Mouse (Mus musculus) thymus, postnatal 4 days (tissue): ENCODE measurements around the gene Prss58.

Experiments
- DNase-seq: peaks from one replicate; pipeline ENCODE4 v3.0.0; 2021

The Prss58 gene

DNA sequence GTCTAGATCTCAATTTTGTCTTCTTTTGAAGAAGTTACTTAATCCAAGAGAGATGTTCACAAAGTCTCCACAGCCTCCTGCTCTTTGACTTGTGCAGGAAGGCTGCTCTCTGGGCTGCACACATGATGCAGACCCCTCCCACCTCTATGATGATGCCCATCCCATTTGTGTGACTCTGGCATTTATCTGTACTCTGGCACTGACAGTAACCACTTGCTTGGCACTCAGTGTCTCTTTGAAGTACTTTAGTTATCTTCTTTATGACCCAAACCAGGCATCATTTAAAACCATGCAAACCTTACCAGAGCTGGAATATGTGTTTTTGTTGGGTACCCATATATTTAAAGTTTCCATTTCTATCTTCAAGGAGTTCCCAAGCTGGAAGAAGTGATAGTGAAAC lies at the start of gene Prss58:
Gene Prss58 (minus strand): TSS at position 101 of the 400 bp plus-strand sequence.
- DNase-seq: no peak

DNA sequence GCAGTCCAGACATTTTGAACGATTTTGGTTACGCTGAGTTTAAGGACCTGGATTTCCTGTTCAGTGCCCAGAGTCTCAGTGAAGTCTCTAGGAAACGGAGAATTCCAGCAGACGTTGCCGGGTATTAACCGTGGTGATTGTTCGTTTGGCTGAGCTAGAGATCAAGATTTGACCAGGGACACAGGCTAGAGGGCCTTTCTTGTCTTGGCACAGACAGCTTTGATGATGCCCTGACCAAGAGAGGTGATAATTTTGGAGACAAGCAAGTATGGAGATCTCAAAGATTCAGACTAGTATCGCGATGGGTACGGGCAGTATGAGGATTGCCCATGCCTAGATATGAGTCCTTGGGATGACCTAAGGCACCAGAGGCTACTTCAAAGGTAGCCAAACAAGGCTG lies 40.3 kb upstream of the Prss58 start, which contains the start of gene 1700074P13Rik:
Gene 1700074P13Rik (minus strand): TSS at position 101 of the 400 bp plus-strand sequence.
- no peak for DNase-seq

DNA sequence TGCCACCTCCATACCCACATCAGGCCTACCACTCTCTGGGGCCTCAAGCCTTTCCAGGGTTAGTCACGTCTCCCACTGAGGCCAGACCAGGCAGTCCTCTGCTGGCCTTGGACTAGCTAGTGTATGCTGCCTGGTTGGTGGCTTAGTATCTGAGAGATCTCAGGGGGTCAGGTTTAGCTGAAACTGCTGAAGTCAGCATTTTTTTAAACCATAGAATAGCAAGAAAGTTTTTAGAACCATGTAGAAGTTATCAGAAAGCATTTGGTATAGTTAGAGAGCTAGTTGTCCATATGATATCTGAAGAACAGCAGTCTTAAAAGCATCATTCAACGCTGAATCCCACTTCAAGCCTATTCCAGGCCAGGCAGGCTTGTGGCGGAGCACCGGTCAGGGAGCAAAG lies 19.8 kb upstream of the Prss58 start:
- DNase-seq: no peak

DNA sequence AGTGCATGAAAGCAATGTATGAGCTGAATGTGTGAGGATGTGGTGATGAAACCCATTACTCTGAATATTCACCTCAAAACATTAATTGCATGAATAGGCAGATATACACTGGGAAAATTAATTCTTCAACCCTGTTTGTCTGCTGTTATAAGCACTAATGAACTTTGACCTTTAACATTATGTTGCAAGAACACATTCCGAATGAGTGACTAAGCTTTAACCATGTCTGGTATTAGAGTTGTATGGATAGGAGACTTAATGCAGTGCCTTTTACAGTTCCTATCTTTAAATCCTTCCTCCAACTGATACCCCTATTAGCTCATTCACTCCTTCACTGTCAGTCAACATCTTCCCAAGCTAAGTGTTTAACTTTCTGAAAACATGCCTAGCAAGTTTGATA lies 5.5 kb downstream of the Prss58 start:
- DNase-seq: no peak

DNA sequence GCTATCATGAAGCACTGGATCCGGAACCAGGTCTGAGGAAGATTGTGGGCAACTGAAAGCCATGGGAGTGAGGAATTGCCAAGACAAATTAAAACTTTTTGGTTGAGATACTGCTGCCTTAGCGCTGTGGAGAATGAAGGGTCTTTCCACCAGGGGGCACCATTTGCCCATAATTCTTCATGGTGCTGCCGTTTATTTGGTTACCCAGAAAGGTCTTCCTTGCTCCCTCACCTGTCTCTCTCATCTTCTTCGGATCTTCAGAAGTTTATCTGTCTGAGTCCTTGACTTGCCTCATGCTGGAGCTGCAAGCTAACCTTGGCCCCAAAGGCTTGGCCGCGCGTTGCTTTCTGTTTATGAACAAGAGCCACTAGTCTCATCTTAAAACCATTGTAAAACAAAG lies 6.6 kb downstream of the Prss58 start:
- DNase-seq: peak; percentile 80

DNA sequence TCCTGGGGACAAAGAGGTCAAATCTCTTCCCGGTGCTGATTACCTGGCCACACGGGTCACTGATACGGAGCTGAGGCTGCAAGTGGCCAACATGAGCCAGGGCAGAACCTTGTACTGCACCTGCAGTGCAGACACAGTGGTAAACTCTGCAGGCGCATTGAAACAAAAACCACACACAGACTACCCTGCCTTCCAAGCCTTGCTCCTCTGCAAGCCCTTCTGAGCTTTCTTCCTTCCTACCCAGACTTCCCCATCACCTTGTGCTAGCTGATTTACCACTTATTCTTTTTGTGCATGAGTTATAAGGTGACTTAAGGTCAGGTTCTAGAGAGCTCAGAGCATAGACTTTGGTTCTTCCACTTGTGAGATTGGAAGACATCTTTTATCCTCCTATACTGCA lies 8.4 kb downstream of the Prss58 start:
- peak; percentile 11 for DNase-seq

DNA sequence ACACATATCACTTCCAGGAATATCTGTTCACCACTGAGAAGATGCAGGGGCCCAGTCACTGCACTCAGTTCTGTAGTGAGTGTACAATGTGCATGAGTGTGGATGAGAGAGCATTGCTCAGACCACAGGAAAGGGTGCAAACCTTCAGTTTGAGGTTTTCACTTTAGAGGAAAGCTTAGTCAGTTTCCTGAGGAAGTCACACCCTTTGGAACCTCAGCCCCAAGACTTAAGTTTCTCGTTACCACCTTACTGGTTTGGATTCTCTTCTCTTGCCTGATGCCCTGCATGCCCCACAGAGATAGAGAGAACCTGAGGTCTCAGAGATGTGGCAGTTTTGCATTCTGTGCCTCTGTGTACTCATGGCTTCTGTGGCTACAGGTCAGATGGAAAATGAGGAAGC lies 9.2 kb downstream of the Prss58 start:
- peak; percentile 9 for DNase-seq

DNA sequence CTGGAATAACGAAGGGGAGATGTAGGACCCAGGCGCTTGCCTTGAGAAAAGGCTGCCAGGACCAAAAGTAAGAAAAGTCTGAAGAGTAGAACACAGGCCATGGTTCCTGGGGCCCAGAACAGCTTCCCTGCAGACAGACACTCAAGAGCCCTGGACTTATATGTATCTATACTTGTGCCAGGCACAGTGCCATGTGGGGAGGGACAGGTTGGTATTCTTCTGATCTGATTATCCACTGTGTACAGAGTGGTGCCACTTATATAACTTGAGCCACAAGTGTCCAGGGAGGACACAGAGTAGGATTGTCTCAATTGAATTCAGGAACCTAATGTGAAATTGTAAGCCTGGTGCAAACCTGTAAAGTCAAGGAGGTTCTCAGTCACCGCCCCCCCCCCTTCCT lies 12.8 kb downstream of the Prss58 start, which contains the start of gene Moxd2:
Gene Moxd2 (minus strand): TSS at position 101 of the 400 bp plus-strand sequence.
- no peak for DNase-seq

DNA sequence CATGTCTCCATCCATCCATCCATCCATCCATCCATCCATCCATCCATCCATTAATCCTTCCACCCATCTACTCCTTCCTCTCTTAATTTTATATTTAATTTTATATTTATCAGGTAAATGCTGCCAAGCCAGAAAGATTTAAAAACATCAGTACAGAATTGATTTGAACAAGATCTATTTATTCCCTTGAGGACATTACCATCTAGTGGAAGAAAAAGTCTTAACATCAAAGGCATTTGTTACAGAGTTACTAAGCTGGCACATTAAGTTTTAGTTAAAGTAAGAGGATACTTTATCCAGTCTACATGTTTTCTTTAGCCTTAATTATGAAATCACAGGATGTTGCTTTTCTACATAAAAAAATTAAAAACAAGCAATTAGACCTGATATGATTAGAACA lies 54.9 kb downstream of the Prss58 start:
- no peak for DNase-seq
